Mouse (Mus musculus) Patski (cell line): ENCODE measurements around the gene Spint4. TPM values are rescaled to one million over a fixed set of nuclear protein-coding genes. Genes with fewer than 3 reads are reported as not detected.
A peak's percentile ranks its signal among the peaks of the same experiment; 100 is the strongest.

ENCODE experiments used
- ATAC-seq: fragments of 100-300 bp; one replicate; pipeline ENCODE4 v1.8.0; 2021
- CTCF ChIA-PET: fragments of 350-600 bp; sonication (Branson Sonifier 250); formaldehyde crosslinking; loops from one replicate; lab custom pipeline; 2022; ENCODE audit warnings: inconsistent platforms; lab: Charles Lee
- POLR2A ChIA-PET: fragments of 350-600 bp; sonication (Branson Sonifier 250); formaldehyde crosslinking; loops from one replicate; lab custom pipeline; 2022; ENCODE audit warnings: antibody characterized with exemption, inconsistent platforms; lab: Charles Lee
- DNase-seq: peaks from one replicate; pipeline ENCODE4 v3.0.0-alpha.2; 2011; ENCODE audit warnings: low read depth, low spot score
- H3K27me3 ChIP-seq: fragments of 371-371 bp; one replicate; pipeline ENCODE4 v1.5.1; 2021
- CTCF ChIP-seq: fragments of 100-300 bp; IDR thresholded peaks from one replicate; pipeline ENCODE4 v1.5.1; 2021
- in situ Hi-C: fragments of 300-500 bp; cut with MboI; formaldehyde crosslinking; loops from 3 replicates; pipeline ENCODE4 v1.11.1; 2018; ENCODE audit warnings: low pct_unique_long_range_greater_than_20kb, mixed read lengths
- polyA plus RNA-seq: library from polyadenylated mRNA; unstranded; gene quantifications from one replicate; pipeline ENCODE4 v1.2.3, GENCODE M21; 2021

Gene Spint4
- not detected for polyA plus RNA-seq

DNA sequence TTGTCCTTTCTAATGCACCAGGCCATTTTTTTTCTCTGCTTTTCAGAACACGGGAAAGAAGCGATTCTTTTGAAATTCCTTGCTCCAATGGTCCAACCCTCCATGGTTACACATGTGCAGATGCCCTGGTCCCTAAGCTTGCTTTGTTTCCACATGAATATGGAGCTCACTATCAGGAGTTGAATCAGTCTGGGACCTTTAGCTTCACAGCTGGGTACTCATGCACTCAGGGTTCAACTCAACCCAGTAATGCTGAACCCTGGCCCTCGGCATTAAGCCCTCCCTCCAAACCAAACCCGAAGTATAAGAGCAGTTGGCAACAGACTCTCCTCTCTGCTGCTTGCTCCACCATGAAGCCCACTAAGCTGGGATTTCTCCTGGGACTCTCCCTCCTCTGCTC, at the start of gene Spint4:
Spint4 (plus strand) TSS at position 301 of the 400 bp plus-strand sequence.
- no peak for TF ChIP-seq CTCF
- ChIA-PET CTCF (interaction anchor here (1.0 to 2.1 kb wide), 5 partner anchors 9 to 106 kb away, joined by 3 to 7 read pairs (median 3); no protein-coding TSS in a partner anchor), POLR2A (interaction anchor here (0.5 kb wide), 1 partner anchor 27 kb away, joined by 5 read pairs; no protein-coding TSS in a partner anchor)
- no peak for DNase-seq
- no peak for ATAC-seq
- peaks cover 34% of the 10 kb centered on the region for H3K27me3 ChIP-seq
- in situ Hi-C loops, result no loop called here

DNA sequence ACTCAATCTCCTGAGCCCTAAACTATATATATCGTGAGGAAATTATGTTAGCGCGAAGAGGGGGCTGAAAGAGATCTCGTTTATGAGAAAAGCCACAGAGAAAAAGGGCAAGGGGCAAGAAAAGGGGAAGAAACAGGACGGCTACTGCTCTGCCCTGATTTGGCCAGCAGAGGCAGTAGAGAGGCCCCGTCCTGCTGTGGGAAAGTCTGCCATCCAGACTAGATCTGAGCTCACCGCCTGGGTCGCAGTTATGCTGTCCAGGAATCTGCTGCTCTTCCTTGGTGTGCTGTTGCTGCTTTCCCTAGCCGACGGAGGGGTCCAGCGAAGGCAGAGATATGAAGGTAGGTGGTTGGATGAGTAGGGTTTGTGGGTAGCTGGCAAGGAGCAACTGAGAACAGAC, 42.4 kb upstream of the Spint4 start, which contains the start of gene Wfdc10:
Wfdc10 (plus strand) TSS at position 189 of the 400 bp plus-strand sequence.
- no peak for ATAC-seq
- no peak for DNase-seq
- peak; percentile 73 for TF ChIP-seq CTCF
- CTCF ChIA-PET, result interaction anchor here (0.6 to 1.2 kb wide), 3 partner anchors 9 to 15 kb away, joined by 3 to 4 read pairs (median 3); no protein-coding TSS in a partner anchor
- H3K27me3 ChIP-seq, result peaks cover 10% of the 10 kb centered on the region
- POLR2A ChIA-PET, result no interaction called here
- in situ Hi-C loops, result no loop called here

DNA sequence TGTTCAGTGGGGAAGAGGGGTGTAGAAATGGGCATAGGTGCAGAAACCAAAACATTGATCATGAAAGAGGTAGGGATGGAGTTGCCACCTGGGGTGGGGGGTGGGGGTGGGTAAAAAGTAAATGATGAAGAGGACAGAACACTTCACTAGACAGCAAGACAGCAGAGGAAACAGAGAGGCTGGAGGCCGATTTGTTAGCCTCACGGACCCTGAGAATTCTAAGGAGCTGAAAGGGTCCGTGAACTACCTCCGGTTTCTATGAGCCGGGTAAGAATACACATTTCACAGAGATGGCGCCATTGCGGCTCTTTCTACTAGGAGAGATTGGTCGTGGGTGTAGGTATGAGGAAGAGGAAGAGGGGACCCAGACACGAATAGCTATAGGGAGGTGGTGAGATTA, 41.8 kb upstream of the Spint4 start, which contains the start of gene Wfdc9:
Wfdc9 (minus strand) TSS at position 101 of the 400 bp plus-strand sequence.
- in situ Hi-C loops, result no loop called here
- ATAC-seq (no peak), DNase-seq (no peak)
- ChIA-PET POLR2A (no interaction called here), CTCF (interaction anchor here (0.6 to 1.2 kb wide), 3 partner anchors 10 to 16 kb away, joined by 3 to 4 read pairs (median 3); no protein-coding TSS in a partner anchor)
- TF ChIP-seq CTCF, result no peak
- peaks cover 10% of the 10 kb centered on the region for H3K27me3 ChIP-seq

DNA sequence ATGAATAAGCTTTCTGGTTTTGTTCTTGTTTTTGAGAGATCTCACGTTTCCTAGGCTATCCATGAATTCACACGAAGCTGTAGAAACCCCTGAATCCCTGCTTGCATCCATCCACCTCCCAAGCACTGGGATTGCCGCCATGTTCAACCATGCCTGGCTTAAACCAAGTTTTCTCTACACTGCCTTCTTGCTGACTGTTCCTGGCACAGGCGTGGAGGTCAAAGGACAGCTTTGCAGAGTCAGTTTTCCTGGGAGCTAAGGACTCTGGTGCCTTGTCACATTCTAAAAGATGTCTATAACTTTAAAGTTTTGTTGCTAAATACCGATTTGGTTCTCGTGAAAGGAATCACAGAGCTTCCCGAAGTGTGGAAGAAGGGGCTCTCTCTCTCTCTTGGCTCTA, 33.5 kb upstream of the Spint4 start:
- POLR2A ChIA-PET, result no interaction called here
- ATAC-seq, result no peak

DNA sequence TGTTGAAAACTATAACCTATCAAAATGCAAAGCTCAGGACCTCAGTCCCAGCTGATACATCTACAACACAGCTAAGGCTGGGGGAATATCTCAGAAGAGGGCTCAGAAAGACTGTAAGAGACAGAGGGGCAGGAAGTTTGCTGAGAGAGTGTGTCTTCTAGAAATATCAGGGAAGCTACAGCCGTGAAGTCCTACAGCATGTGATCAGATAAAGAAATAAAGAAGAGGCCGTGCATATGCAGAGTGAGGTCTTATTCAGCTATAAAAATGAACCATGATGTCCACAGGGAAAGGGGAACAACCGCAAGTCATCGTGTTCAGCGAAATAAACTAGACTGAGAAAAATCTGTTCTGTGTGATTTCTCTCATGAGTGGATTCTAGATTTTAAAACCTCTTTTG, 28.0 kb upstream of the Spint4 start:
- TF ChIP-seq CTCF, result no peak
- ATAC-seq, result no peak
- in situ Hi-C loops, result no loop called here
- CTCF ChIA-PET, result no interaction called here
- no peak for DNase-seq
- H3K27me3 ChIP-seq, result peaks cover 4% of the 10 kb centered on the region
- POLR2A ChIA-PET, result no interaction called here

More for the DNA sequence above, 33.5 kb upstream of the Spint4 start:
- peaks cover 4% of the 10 kb centered on the region for H3K27me3 ChIP-seq
- in situ Hi-C loops, result no loop called here
- DNase-seq, result no peak
- CTCF ChIA-PET, result interaction anchor here (1.3 kb wide), 1 partner anchor 18 kb away, joined by 3 read pairs; no protein-coding TSS in a partner anchor
- TF ChIP-seq CTCF, result no peak

DNA sequence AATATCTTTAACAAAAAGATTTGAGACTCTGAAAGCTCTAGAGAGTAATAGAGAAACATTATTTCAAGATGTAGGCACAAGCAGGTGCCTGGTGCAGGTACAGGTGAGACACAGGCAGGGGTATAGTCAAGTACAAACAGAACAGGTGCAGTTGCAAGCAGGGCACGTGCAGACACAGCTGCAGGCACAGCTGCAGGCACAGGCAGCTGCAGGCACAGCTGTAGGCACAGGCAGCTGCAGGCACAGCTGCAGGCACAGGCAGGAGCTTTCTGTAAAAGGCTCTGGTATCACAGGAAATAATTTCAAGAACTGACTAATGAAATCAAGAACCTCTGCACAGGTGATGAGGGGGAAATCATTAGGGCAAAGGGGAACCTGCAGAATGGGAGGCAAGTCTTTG, 27.4 kb upstream of the Spint4 start:
- peaks cover 4% of the 10 kb centered on the region for H3K27me3 ChIP-seq
- in situ Hi-C loops, result no loop called here
- TF ChIP-seq CTCF, result no peak
- ChIA-PET CTCF (no interaction called here), POLR2A (no interaction called here)
- ATAC-seq, result no peak
- DNase-seq, result no peak

GRCm38 (mm10) chr2:164673987-164674386, 24.3 kb upstream of the Spint4 start, which contains the start of gene Wfdc11:
Gene Wfdc11, minus strand, starts transcription at chr2:164674087.
- no peak for TF ChIP-seq CTCF
- H3K27me3 ChIP-seq, result no peaks in the 10 kb centered on the region
- ChIA-PET CTCF (no interaction called here), POLR2A (no interaction called here)
- no peak for DNase-seq
- in situ Hi-C loops, result no loop called here
- no peak for ATAC-seq

DNA sequence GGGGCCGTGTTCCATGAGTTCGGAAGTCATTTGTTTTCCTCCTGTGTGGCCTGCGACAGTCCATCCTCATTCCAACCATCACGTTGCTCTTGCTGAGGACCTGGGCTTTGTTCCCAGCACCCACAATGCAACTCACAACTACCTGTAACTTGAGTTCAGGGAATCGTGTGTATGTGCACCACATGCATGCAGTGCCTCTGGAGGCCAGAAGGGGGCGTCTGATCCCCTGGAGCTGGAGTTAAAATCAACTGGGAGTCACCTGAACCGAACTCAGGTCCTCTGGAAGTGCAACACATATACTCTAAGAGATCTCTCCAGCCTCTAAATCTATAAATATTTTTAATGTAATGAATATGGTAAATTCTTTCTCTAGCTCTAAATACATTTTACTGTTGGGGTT, 22.2 kb upstream of the Spint4 start:
- no peak for DNase-seq
- in situ Hi-C loops, result no loop called here
- H3K27me3 ChIP-seq, result no peaks in the 10 kb centered on the region
- peak; percentile 35 for TF ChIP-seq CTCF
- ChIA-PET CTCF (no interaction called here), POLR2A (no interaction called here)
- ATAC-seq, result no peak

DNA sequence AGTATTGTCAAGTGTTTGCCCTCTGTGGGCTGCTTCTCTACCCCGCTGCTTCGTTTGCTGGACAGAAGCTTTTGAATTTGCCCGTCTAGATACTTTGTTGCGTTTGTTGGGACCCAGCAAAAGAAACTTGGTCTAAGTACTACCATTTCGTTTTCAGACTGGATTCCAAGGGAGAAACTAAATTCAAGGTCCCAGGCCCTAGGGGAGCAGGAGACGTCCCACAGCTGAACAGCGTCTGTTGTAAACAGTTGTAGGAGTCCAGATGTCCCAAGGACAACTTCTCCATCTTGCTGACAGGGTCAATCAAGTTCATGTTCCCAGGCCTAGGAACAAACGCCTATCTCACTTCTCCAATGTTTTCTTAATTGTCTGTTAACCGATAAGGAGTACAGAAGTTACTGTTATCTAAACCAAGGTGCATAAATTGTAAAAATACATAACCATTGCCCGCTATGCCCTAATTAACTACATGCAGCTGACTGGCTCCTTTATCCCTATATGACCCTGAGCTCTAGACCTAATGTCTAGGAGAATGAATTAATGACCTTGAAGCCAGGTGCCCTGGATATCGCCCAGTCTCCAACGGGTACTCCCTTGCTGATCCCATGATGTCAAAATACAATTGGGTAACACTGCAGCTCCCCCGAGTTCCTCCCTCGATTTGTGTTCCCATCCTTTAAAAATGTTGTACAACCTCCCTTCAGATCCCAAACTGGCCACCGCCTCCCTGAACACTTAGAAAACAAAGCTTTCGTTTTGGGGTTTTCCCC, 21.2 kb upstream of the Spint4 start:
- in situ Hi-C loops, result no loop called here
- no peak for DNase-seq
- no peaks in the 10 kb centered on the region for H3K27me3 ChIP-seq
- CTCF ChIA-PET, result interaction anchor here (0.7 to 1.2 kb wide), 2 partner anchors 54 to 85 kb away, joined by 3 read pairs; no protein-coding TSS in a partner anchor
- no peak for TF ChIP-seq CTCF
- ATAC-seq, result no peak
- POLR2A ChIA-PET, result no interaction called here

GRCm38 (mm10) chr2:164678848-164679625, 19.3 kb upstream of the Spint4 start:
- DNase-seq, result no peak
- H3K27me3 ChIP-seq, result no peaks in the 10 kb centered on the region

More at GRCm38 (mm10) chr2:164678848-164679625, 19.3 kb upstream of the Spint4 start:
- no peak for ATAC-seq
- ChIA-PET POLR2A (no interaction called here), CTCF (no interaction called here)
- TF ChIP-seq CTCF, result peak; percentile 54
- in situ Hi-C loops, result no loop called here
